Mouse (Mus musculus): Measurements from ENCODE around the gene Myh8. TPM values are rescaled to one million over a fixed set of nuclear protein-coding genes. Genes with fewer than 3 reads are reported as not detected.

The Myh8 gene
- polyA plus RNA-seq, 1 experiment from 2014 or later, result 7.4 TPM

DNA sequence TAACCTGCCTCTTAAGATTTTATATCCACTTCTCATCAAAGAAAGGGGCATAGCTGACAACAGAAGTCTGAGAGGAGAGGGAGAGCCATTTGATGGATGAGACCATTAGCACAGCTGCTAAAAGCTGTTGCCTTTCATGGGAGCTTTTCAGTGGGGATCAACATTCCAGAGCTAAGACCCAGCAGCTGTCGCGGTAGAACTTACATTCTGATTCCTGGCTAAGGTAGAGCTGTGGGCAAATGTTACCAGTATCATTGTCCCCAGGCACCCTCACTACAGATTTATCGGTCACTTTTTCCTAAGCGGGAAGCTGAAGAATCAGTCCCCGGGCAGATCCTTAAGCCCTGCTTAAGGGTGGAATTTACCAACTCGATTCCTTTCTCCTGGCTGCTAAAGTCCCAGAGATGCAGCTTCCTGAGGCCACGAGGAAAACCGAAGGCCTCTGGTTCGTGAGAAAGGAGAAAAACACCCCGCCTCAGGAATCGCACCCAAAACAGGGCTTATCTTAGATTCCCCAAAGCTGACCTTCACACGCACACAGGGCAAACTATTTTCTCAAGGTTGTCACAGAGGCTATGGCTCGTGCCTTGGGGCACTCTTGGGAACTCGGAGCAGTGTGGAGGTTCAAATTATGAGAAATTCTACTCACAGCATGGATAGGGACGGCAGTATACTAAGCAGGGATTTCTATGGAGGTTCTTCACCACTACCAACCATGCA, 37.0 kb downstream of the Myh8 start:
- WGBS, result 51% methylated on average over 15 of the region's 15 CpGs
- ATAC-seq (ENCODE audit: insufficient number of reproducible peaks, insufficient read depth, low FRiP score, low TSS enrichment), result no peak
- H3K9ac ChIP-seq, result no peak overlapping the region
- H3K4me3 ChIP-seq, result no peak overlapping the region
- H3K4me2 ChIP-seq (replicated peaks), result no peak overlapping the region
- no peaks in the 10 kb centered on the region for H3K27me3 ChIP-seq
- H3K27ac ChIP-seq, result no peak overlapping the region
- H3K9me3 ChIP-seq, result no peaks in the 10 kb centered on the region
- no peaks in the 10 kb centered on the region for H3K36me3 ChIP-seq
- H3K4me1 ChIP-seq, result no peaks in the 10 kb centered on the region

DNA sequence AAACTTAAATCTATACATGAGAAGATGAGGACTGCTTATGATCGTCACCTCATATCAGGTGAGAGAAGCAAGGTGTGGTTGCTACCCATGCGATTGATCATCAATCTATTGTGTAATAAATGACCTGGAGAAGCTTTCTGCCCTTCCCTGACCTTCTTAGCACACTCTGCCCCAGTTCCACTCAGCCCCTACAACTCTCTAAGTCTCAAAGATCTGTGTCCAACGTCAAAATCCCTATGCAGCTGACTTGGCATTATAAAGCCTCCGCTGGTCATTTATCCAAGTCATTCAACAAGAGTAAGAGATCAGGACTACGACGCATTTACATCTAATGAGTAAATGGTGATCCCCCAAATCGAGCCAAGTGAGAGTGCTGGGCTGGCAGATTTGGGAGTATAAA, 44.4 kb downstream of the Myh8 start, which contains the start of gene Myh13:
Myh13 (plus strand) TSS at position 301 of the 400 bp plus-strand sequence.
- Histone ChIP-seq H3K27ac (no peak within 1 kb of the TSS), H3K9me3 (no peaks in the 10 kb centered on the region), H3K4me2 (replicated peaks) (no peak within 1 kb of the TSS), H3K27me3 (no peaks in the 10 kb centered on the region), H3K36me3 (no peaks in the 10 kb centered on the region), H3K4me1 (no peaks in the 10 kb centered on the region), H3K9ac (no peak within 1 kb of the TSS), H3K4me3 (no peak within 1 kb of the TSS)
- WGBS, result 89% methylated on average over 7 of the region's 7 CpGs
- no peak for ATAC-seq (ENCODE audit: insufficient number of reproducible peaks, insufficient read depth, low FRiP score, low TSS enrichment)

DNA sequence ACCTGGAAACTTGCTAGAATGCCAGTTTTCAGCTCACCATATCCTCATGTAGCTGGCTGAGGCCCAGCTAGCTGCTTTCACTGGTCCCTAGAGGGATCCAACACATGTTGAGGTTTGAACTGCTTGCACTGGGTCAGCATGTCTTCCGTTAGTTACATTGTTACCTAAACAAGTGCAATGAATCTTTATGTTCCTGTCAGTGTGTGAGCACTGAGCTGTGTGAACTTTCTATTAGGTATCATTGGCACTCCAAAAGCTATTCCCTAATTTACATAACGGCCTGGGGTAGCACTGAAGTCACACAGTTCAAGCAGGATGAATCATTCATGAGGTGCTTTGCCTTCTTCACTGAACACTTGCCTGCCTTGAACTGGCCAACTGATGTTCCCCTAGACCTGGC, 49.6 kb downstream of the Myh8 start:
- Histone ChIP-seq H3K9me3 (no peaks in the 10 kb centered on the region), H3K4me3 (no peak overlapping the region), H3K4me2 (replicated peaks) (no peak overlapping the region), H3K27ac (no peak overlapping the region), H3K9ac (no peak overlapping the region), H3K4me1 (no peaks in the 10 kb centered on the region), H3K36me3 (no peaks in the 10 kb centered on the region), H3K27me3 (no peaks in the 10 kb centered on the region)
- WGBS, result 66% methylated on average over 2 of the region's 2 CpGs
- ATAC-seq (ENCODE audit: insufficient number of reproducible peaks, insufficient read depth, low FRiP score, low TSS enrichment), result no peak

DNA sequence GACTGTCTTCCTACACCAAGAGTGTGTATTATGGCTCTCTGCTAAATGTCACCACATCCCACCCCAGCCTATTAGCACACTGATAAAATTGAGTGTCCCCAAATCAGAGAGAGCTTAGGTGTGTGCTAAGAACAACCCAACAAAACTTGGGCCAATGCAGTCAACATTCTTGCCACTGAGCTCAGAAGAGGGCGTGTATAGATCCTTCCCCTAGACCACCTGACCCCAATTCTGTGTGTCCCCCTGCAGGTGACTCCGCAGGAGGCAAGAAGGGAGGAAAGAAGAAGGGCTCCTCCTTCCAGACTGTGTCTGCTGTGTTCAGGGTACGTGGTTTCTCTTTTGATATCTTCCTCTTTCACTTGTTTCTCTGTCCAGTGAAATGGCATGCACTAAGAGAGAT, 67.6 kb downstream of the Myh8 start:
- Histone ChIP-seq H3K27ac (no peak overlapping the region), H3K4me1 (no peaks in the 10 kb centered on the region), H3K4me3 (no peak overlapping the region), H3K9me3 (no peaks in the 10 kb centered on the region), H3K27me3 (no peaks in the 10 kb centered on the region), H3K9ac (no peak overlapping the region), H3K36me3 (no peaks in the 10 kb centered on the region), H3K4me2 (replicated peaks) (no peak overlapping the region)
- 49% methylated on average over 3 of the region's 3 CpGs for WGBS
- ATAC-seq (ENCODE audit: insufficient number of reproducible peaks, insufficient read depth, low FRiP score, low TSS enrichment), result no peak

DNA sequence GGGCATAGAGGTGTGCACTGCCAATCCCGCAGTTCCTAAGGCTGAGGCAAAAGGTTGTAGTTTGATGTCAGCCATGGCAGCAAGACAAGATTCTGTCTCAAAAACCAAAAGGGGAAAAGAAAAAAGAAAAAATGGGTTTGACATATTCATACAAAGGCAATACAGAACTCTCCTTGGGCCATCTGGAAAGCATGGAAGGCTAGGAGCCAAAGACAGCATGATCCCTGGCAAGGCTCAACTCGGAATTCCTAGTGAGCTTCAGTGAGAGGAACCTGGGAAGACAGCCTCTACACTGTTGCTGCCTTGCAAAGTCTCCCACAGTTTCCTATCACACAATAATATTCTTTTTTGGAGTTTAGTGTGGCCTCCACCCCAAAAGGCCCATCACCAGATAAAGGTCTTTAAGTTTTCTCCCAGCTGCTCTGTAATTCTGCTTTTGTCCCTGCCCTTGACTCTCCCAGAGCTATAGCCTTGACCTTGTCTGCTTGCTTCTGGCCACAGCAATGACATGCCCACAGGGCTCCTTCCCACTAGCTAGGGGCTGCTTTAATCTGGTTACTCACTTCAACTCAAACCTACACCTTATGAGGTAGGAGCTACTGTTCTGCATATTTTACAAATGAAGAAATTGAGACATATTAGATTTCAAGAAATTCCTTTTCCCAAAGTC, 68.4 kb downstream of the Myh8 start:
- WGBS, result 73% methylated on average over 2 of the region's 2 CpGs

DNA sequence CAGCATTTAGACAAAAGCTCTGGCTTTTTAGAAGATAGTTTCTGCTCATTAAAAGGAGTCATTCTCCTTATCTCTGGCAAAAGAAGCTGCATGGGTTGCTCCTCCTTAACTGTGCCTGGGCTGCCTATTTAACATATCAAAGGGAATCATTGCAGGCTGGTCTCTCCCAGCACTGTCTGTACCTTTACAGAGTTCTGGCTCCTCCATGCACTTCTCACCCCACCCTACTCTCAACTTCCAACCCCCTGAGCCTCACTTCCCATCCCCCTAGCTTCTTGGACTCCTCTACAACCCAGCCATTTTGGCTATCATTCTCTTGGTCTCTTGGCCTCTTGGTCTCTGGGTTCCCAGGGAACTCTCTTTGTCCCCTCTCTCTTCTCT, 68.9 kb downstream of the Myh8 start:
- Histone ChIP-seq H3K9ac (no peak overlapping the region), H3K4me1 (no peaks in the 10 kb centered on the region), H3K4me3 (no peak overlapping the region), H3K27ac (no peak overlapping the region), H3K27me3 (no peaks in the 10 kb centered on the region), H3K9me3 (no peaks in the 10 kb centered on the region), H3K36me3 (no peaks in the 10 kb centered on the region), H3K4me2 (replicated peaks) (no peak overlapping the region)
- no peak for ATAC-seq (ENCODE audit: insufficient number of reproducible peaks, insufficient read depth, low FRiP score, low TSS enrichment)

More for the DNA sequence above, 68.4 kb downstream of the Myh8 start:
- Histone ChIP-seq H3K9me3 (no peaks in the 10 kb centered on the region), H3K27ac (no peak overlapping the region), H3K4me1 (no peaks in the 10 kb centered on the region), H3K36me3 (no peaks in the 10 kb centered on the region), H3K4me3 (no peak overlapping the region), H3K9ac (no peak overlapping the region), H3K4me2 (replicated peaks) (no peak overlapping the region), H3K27me3 (no peaks in the 10 kb centered on the region)
- ATAC-seq (ENCODE audit: insufficient number of reproducible peaks, insufficient read depth, low FRiP score, low TSS enrichment), result no peak

DNA sequence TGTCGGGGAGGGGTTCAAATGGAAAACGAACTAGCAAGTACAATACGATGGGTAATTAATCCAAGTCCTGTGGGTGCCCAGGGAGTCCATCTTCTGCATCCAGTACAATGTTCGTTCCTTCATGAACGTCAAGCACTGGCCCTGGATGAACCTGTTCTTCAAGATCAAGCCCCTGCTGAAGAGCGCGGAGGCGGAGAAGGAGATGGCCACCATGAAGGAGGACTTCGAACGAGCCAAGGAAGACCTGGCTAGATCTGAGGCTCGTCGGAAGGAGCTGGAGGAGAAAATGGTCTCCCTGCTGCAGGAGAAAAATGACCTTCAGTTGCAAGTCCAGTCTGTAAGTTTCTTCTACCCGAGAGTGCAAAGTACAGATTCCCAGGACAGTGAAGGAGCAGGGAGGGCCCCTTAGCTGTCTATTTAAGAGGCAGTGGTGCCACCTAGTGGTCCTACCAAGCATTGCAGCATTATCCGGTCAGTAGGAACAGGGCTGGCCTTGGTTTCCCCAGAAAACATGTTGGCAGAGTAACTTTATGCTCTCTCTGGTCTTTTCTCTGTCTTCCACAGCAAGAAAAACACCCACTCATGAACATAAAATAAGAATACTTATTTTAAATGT, 73.3 kb downstream of the Myh8 start:
- no peak for ATAC-seq (ENCODE audit: insufficient number of reproducible peaks, insufficient read depth, low FRiP score, low TSS enrichment)
- 54% methylated on average over 14 of the region's 14 CpGs for whole genome bisulfite sequencing
- no peaks in the 10 kb centered on the region for H3K27me3 ChIP-seq

DNA sequence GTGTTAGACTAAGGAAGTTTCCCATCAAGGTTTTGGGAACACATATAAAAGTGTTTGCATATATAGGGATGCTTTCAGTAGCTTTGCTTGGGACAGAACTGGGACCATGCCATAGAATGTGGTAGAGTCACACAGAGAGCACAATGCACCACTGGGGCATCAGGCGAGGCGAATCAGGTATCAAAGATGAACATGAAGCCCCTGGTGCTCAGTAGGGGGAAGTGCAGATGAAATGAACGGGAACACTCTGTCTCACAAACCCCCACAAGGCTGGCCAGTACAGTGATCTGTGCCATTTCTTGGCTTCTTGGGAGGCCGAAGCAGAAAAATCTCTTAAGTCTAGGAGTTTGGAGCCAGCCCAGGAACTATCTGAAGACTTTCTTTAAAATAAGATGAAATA, 76.1 kb downstream of the Myh8 start:
- Histone ChIP-seq H3K36me3 (no peaks in the 10 kb centered on the region), H3K4me3 (no peak overlapping the region), H3K4me2 (replicated peaks) (no peak overlapping the region), H3K27ac (no peak overlapping the region), H3K9me3 (no peaks in the 10 kb centered on the region), H3K27me3 (no peaks in the 10 kb centered on the region), H3K4me1 (no peaks in the 10 kb centered on the region), H3K9ac (no peak overlapping the region)
- no peak for ATAC-seq (ENCODE audit: insufficient number of reproducible peaks, insufficient read depth, low FRiP score, low TSS enrichment)
- 55% methylated on average over 4 of the region's 4 CpGs for WGBS

More for the DNA sequence above, 73.3 kb downstream of the Myh8 start:
- Histone ChIP-seq H3K9me3 (no peaks in the 10 kb centered on the region), H3K9ac (no peak overlapping the region), H3K4me3 (no peak overlapping the region), H3K36me3 (no peaks in the 10 kb centered on the region), H3K4me2 (replicated peaks) (no peak overlapping the region), H3K4me1 (no peaks in the 10 kb centered on the region), H3K27ac (no peak overlapping the region)

DNA sequence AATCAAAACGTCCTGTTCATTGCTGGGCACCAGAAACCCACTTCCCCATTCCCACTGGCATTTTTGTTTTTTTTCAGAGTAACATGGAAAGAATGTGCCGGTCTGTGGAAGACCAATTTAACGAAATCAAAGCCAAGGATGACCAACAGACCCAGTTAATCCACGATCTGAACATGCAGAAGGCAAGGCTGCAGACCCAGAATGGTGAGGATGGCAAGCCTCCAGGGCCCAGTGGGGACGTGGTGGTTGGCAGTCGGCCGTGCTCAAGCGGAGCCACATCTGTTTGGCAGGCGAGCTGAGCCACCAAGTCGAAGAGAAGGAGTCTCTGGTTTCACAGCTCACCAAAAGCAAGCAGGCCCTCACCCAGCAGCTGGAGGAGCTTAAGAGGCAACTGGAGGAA, 81.1 kb downstream of the Myh8 start:
- Histone ChIP-seq H3K4me2 (replicated peaks) (no peak overlapping the region), H3K27ac (no peak overlapping the region), H3K9ac (no peak overlapping the region), H3K27me3 (no peaks in the 10 kb centered on the region), H3K4me3 (no peak overlapping the region), H3K9me3 (no peaks in the 10 kb centered on the region), H3K4me1 (no peaks in the 10 kb centered on the region), H3K36me3 (no peaks in the 10 kb centered on the region)
- WGBS, result 72% methylated on average over 10 of the region's 10 CpGs
- no peak for ATAC-seq (ENCODE audit: insufficient number of reproducible peaks, insufficient read depth, low FRiP score, low TSS enrichment)

Other genes with a start within 250 kb of the Myh8 start
- gene Adprm, start 224.5 kb upstream of the Myh8 start, polyA plus RNA-seq (2016; fragmentation: Nextera tagmentation; extraction: Ambion mirVana), result 34.8 and 44.2 TPM in 2 replicates
- gene Sco1, start 224.5 kb upstream of the Myh8 start, polyA plus RNA-seq (2016; fragmentation: Nextera tagmentation; extraction: Ambion mirVana), result 20.7 and 23.5 TPM in 2 replicates
- gene Myh3, start 198.8 kb upstream of the Myh8 start, polyA plus RNA-seq (2016; fragmentation: Nextera tagmentation; extraction: Ambion mirVana), result 25.2 and 34.6 TPM in 2 replicates
- 0.06 TPM in 1 of 2 replicates, not detected in the other for gene Myh2, start 106.1 kb upstream of the Myh8 start, polyA plus RNA-seq (2016; fragmentation: Nextera tagmentation; extraction: Ambion mirVana)
- gene Myh1, start 77.1 kb upstream of the Myh8 start, polyA plus RNA-seq (2016; fragmentation: Nextera tagmentation; extraction: Ambion mirVana), result 0.41 and 0.49 TPM in 2 replicates
- gene Myh4, start 39.1 kb upstream of the Myh8 start, polyA plus RNA-seq (2016; fragmentation: Nextera tagmentation; extraction: Ambion mirVana), result 0.05 and 0.24 TPM in 2 replicates
- 0.12 TPM in 1 of 2 replicates, not detected in the other for gene Myh13, start 44.5 kb downstream of the Myh8 start, polyA plus RNA-seq (2016; fragmentation: Nextera tagmentation; extraction: Ambion mirVana)
- gene Gas7, start 178.3 kb downstream of the Myh8 start, polyA plus RNA-seq (2016; fragmentation: Nextera tagmentation; extraction: Ambion mirVana), result 5.5 and 6.0 TPM in 2 replicates